Comparison of ENCODE assay signal across 9 mouse cellular contexts in genomic region chr10:99450714-99451625, GRCm38 (mm10).
DNase-seq lines count a peak whose midpoint lies in the region; ATAC-seq and TF ChIP-seq lines count a peak whose summit lies in the region.
"Had no signal": no experiment of that assay in that cellular context is flagged by ENCODE, and none has a peak within 500 bp of the region (broad histone marks: within the 10 kb centered on the region; RNA-seq: fewer than 3 reads in every experiment).

No protein-coding gene starts in this region.

- peak; percentile 84 for ATAC-seq in CD4-positive, CD25-positive, alpha-beta regulatory T cell, adult 4 months
- peak; percentile 98 for ATAC-seq in granulocyte monocyte progenitor cell, adult 5-6 weeks (replicated peaks; ENCODE audit: poor library complexity, severe bottlenecking)
- peak; percentile 91 for ATAC-seq in midbrain, embryonic 12.5 days (ENCODE audit: low FRiP score, low read depth)

- no peaks in the 10 kb centered on the region for H3K9me3 ChIP-seq in midbrain, embryonic 12.5 days
- H3K9me3 ChIP-seq: embryonic facial prominence, embryonic 15.5 days had no signal

- H3K4me1 ChIP-seq in midbrain, embryonic 12.5 days = peaks cover 15% of the 10 kb centered on the region
- H3K4me1 ChIP-seq: embryonic facial prominence, embryonic 15.5 days had no signal

- H3K27ac ChIP-seq in midbrain, embryonic 12.5 days (replicated peaks) = no peak overlapping the region; the same call in none of the 2 replicates
- H3K27ac ChIP-seq: embryonic facial prominence, embryonic 15.5 days had no signal

- H3K4me2 ChIP-seq in midbrain, embryonic 12.5 days (replicated peaks) = no peak overlapping the region
- H3K4me2 ChIP-seq: embryonic facial prominence, embryonic 15.5 days had no signal

- DNase-seq in brain, embryonic 14.5 days (ENCODE audit: low read depth) = peak; percentile 88
- no peak for DNase-seq in urinary bladder, adult 2 months (ENCODE audit: low spot score)
- DNase-seq in cerebellum, adult 9-10 months = no peak
- no peak for DNase-seq in left cerebral cortex, adult 8-10 months (ENCODE audit: low spot score in 2 of 2)
- DNase-seq: lung, postnatal 14 days had no signal

- WGBS in midbrain, embryonic 12.5 days = 21% methylated on average over 9 of the region's 9 CpGs

- TF ChIP-seq POLR2A in brain, embryonic 14.5 days (IDR thresholded peaks at IDR 0.05; ENCODE audit: borderline replicate concordance, extremely low read depth, insufficient read depth, insufficient read length, poor library complexity, severe bottlenecking) = no peak

- TF ChIP-seq CTCF in brain, embryonic 14.5 days (IDR thresholded peaks at IDR 0.05; ENCODE audit: borderline replicate concordance, extremely low read depth, insufficient read depth, insufficient read length) = no peak

- no peaks in the 10 kb centered on the region for H3K27me3 ChIP-seq in midbrain, embryonic 12.5 days
- H3K27me3 ChIP-seq: embryonic facial prominence, embryonic 15.5 days had no signal

- no peak overlapping the region for H3K4me3 ChIP-seq in midbrain, embryonic 12.5 days
- H3K4me3 ChIP-seq: embryonic facial prominence, embryonic 15.5 days had no signal

- no peaks in the 10 kb centered on the region for H3K36me3 ChIP-seq in midbrain, embryonic 12.5 days
- H3K36me3 ChIP-seq: embryonic facial prominence, embryonic 15.5 days had no signal

- H3K9ac ChIP-seq in midbrain, embryonic 12.5 days (replicated peaks) = no peak overlapping the region
- H3K9ac ChIP-seq: embryonic facial prominence, embryonic 15.5 days had no signal
